Mouse (Mus musculus) E14TG2a.4 (cell line): Measurements from ENCODE around the gene Rbm34.
"Not testable (repeated sequence)": the region's sequence is repeated elsewhere in the genome, so short reads cannot be mapped to it uniquely, and the experiment has no call there.

Source experiments
- H3K27me3 ChIP-seq: 2 replicates; pipeline ENCODE4 v1.6.1; 2014; ENCODE audit warnings: low read length, control low read depth; ENCODE audit not compliant: insufficient read depth
- H3K36me3 ChIP-seq: 2 replicates; pipeline ENCODE4 v1.6.1; 2014; ENCODE audit warnings: low read length, control low read depth; ENCODE audit not compliant: insufficient read depth
- H3K4me1 ChIP-seq: replicated peaks from 2 replicates; pipeline ENCODE4 v1.6.1; 2014; ENCODE audit warnings: low read depth, low read length, control low read depth
- H3K4me3 ChIP-seq: replicated peaks from 2 replicates; pipeline ENCODE4 v1.5.1; 2014; ENCODE audit warnings: mild to moderate bottlenecking, low read length
- H3K9me3 ChIP-seq: 2 replicates; pipeline ENCODE4 v1.6.1; 2014; ENCODE audit warnings: low read length, control low read depth
- CTCF ChIP-seq: conservative IDR thresholded peaks from 2 replicates; pipeline ENCODE4 v1.5.1; 2014; ENCODE audit warnings: low read length
- NANOG ChIP-seq: IDR thresholded peaks from 2 replicates; pipeline ENCODE4 v1.6.1; 2014; ENCODE audit warnings: borderline replicate concordance, low read length, mixed read lengths
- POU5F1 ChIP-seq: IDR thresholded peaks from 2 replicates; pipeline ENCODE4 v1.6.1; 2014; ENCODE audit warnings: low read length, borderline replicate concordance

Gene Rbm34

GRCm38 (mm10) chr8:126918356-126918755 is 52.5 kb downstream of the Rbm34 start:
- Histone ChIP-seq H3K27me3 (no peaks in the 10 kb centered on the region), H3K36me3 (peaks cover 15% of the 10 kb centered on the region), H3K9me3 (no peaks in the 10 kb centered on the region), H3K4me1 (peaks cover 26% of the 10 kb centered on the region), H3K4me3 (no peak overlapping the region)
- TF ChIP-seq NANOG (no peak), CTCF (no peak), POU5F1 (no peak)

GRCm38 (mm10) chr8:126917179-126917905 is 53.5 kb downstream of the Rbm34 start:
- Histone ChIP-seq H3K4me1 (peaks cover 26% of the 10 kb centered on the region), H3K4me3 (no peak overlapping the region), H3K36me3 (peaks cover 5% of the 10 kb centered on the region), H3K27me3 (0 out of 2 replicates have a peak, but pooled peaks cover under 1% of the 10 kb centered on the region), H3K9me3 (no peaks in the 10 kb centered on the region)
- TF ChIP-seq CTCF (peak; percentile 21; the same call in 1 of the 2 replicates), POU5F1 (no peak)

- Histone ChIP-seq H3K4me1 (peaks cover 26% of the 10 kb centered on the region), H3K4me3 (no peak overlapping the region), H3K36me3 (peaks cover 4% of the 10 kb centered on the region), H3K27me3 (0 out of 2 replicates have a peak, but pooled peaks cover 2% of the 10 kb centered on the region), H3K9me3 (no peaks in the 10 kb centered on the region)
- TF ChIP-seq NANOG (no peak), CTCF (no peak), POU5F1 (no peak)
These were observed 54.3 kb downstream of the Rbm34 start for GRCm38 (mm10) chr8:126916611-126917010.

GRCm38 (mm10) chr8:126914609-126915375 is 56.1 kb downstream of the Rbm34 start:
- peaks cover 13% of the 10 kb centered on the region for H3K4me1 ChIP-seq
- H3K9me3 ChIP-seq, result no peaks in the 10 kb centered on the region
- no peak for TF ChIP-seq CTCF
- no peak for TF ChIP-seq NANOG
- TF ChIP-seq POU5F1, result no peak

GRCm38 (mm10) chr8:126914107-126914490 is 56.8 kb downstream of the Rbm34 start:
- not testable (repeated sequence) for H3K4me1 ChIP-seq, H3K4me3 ChIP-seq, H3K27me3 ChIP-seq, H3K36me3 ChIP-seq, H3K9me3 ChIP-seq

More at GRCm38 (mm10) chr8:126914609-126915375, 56.1 kb downstream of the Rbm34 start:
- no peak overlapping the region for H3K4me3 ChIP-seq
- no peaks in the 10 kb centered on the region for H3K36me3 ChIP-seq
- H3K27me3 ChIP-seq, result peaks cover 2% of the 10 kb centered on the region; the same call in 1 of the 2 replicates

- Histone ChIP-seq H3K9me3 (no peaks in the 10 kb centered on the region), H3K4me3 (no peak overlapping the region), H3K27me3 (peaks cover 2% of the 10 kb centered on the region; the same call in 1 of the 2 replicates), H3K4me1 (peaks cover 8% of the 10 kb centered on the region), H3K36me3 (no peaks in the 10 kb centered on the region)
- TF ChIP-seq CTCF (no peak), POU5F1 (no peak), NANOG (no peak)
These were observed 57.4 kb downstream of the Rbm34 start for GRCm38 (mm10) chr8:126913241-126914106.

- no peaks in the 10 kb centered on the region for H3K36me3 ChIP-seq
- TF ChIP-seq POU5F1 (no peak), CTCF (no peak), NANOG (no peak)
- H3K27me3 ChIP-seq, result peaks cover 5% of the 10 kb centered on the region; the same call in 1 of the 2 replicates
- H3K4me3 ChIP-seq, result no peak overlapping the region
- peaks cover 5% of the 10 kb centered on the region for H3K4me1 ChIP-seq
- H3K9me3 ChIP-seq, result no peaks in the 10 kb centered on the region
These were observed 61.5 kb downstream of the Rbm34 start for GRCm38 (mm10) chr8:126909371-126909802.

- Histone ChIP-seq H3K4me3 (no peak overlapping the region), H3K4me1 (peaks cover 4% of the 10 kb centered on the region), H3K9me3 (no peaks in the 10 kb centered on the region), H3K27me3 (peaks cover 5% of the 10 kb centered on the region; the same call in 1 of the 2 replicates), H3K36me3 (no peaks in the 10 kb centered on the region)
- TF ChIP-seq CTCF (no peak), POU5F1 (no peak), NANOG (no peak)
These were observed 62.1 kb downstream of the Rbm34 start for GRCm38 (mm10) chr8:126908805-126909204.
